Mouse (Mus musculus): ENCODE data around the gene Sugct.

DNA sequence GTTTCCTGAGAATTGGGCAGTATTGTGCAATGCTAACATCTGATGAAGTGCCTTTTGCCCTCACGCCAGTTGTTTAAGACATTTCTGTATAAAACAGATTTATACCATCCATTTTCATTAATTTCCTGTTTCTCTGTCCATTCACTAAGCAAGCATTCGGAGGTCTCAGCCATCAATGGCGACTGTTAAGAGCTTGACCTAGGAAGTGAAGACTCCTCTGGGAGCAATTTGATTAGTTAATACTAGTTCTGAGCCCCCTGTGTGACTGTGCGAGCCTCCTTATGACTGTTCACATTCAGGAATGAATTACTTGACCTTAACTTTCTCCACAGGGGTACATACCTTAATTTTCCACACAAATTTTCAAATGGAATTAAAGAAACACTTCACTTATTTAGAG is 743.3 kb downstream of the Sugct start:
- TF ChIP-seq CTCF (IDR thresholded peaks at IDR 0.05 in 2 of 3, conservative IDR thresholded peaks at IDR 0.05 in 1 of 3; ENCODE audit: control insufficient read depth in 1 of 3, insufficient read depth in 1 of 3, low read depth in 2 of 3, low read length in 3 of 3, poor library complexity in 1 of 3, severe bottlenecking in 1 of 3) (no peak), TCF12 (IDR thresholded peaks at IDR 0.05; ENCODE audit: low read depth, low read length) (no peak), NELFE (IDR thresholded peaks at IDR 0.05; ENCODE audit: low read depth, low read length) (no peak), MEF2A (IDR thresholded peaks at IDR 0.05; ENCODE audit: extremely low read depth, insufficient replicate concordance, low read depth, low read length, poor library complexity, severe bottlenecking) (no peak), MAZ (IDR thresholded peaks at IDR 0.05; ENCODE audit: low read depth, low read length) (no peak), POLR2AphosphoS2 (IDR thresholded peaks at IDR 0.05; ENCODE audit: low read length) (no peak)
